Mouse (Mus musculus) liver, adult 2 months (tissue): ENCODE measurements at regions not wholly inside any gene's neighbourhood (a gene's known extent, or its start where the extent isn't known, plus 50 kb on each side); places are given as distances from the start of the nearest gene placed in this dataset.

Experiments used
- CTCF ChIP-seq: fragments of 200-500 bp; IDR thresholded peaks from 2 replicates; pipeline ENCODE4 v1.5.1; 2011; ENCODE audit warnings: low read depth, low read length, control low read depth
- POLR2A ChIP-seq: fragments of 200-500 bp; IDR thresholded peaks from 2 replicates; pipeline ENCODE4 v1.6.1; 2011; ENCODE audit warnings: low read length, control low read depth; ENCODE audit not compliant: insufficient read depth; ENCODE audit errors: extremely low read depth

GRCm38 (mm10) chr10:39290245-39290644 is 78.4 kb upstream of the Fyn start:
- TF ChIP-seq CTCF = no peak
- TF ChIP-seq POLR2A = no peak
